Mouse (Mus musculus) cerebellum, adult 2 months (tissue): ENCODE data around the gene Zfp451. TPM values are rescaled to one million over a fixed set of nuclear protein-coding genes. Genes with fewer than 3 reads are reported as not detected.
A peak's percentile ranks its signal among the peaks of the same experiment; 100 is the strongest.

Experiments
- DNase-seq, 2 experiments: peaks; one replicate each; pipeline ENCODE4 v3.0.0; 2021
- H3K27ac ChIP-seq: fragments of 200-500 bp; 2 replicates; pipeline ENCODE4 v1.5.1; 2012; ENCODE audit warnings: low read length, control low read depth, inconsistent platforms; ENCODE audit not compliant: insufficient read depth
- H3K27me3 ChIP-seq: fragments of 200-500 bp; 2 replicates; pipeline ENCODE4 v1.6.1; 2012; ENCODE audit warnings: inconsistent platforms, mild to moderate bottlenecking, low read length, moderate library complexity; ENCODE audit not compliant: control insufficient read depth, insufficient read depth
- H3K4me1 ChIP-seq: fragments of 200-500 bp; 2 replicates; pipeline ENCODE4 v1.6.1; 2011; ENCODE audit warnings: low read length; ENCODE audit not compliant: control insufficient read depth, insufficient read depth
- H3K4me3 ChIP-seq: fragments of 200-500 bp; replicated peaks from 2 replicates; pipeline ENCODE3; 2011; ENCODE audit warnings: mild to moderate bottlenecking, low read depth, low read length, control low read depth; ENCODE audit not compliant: insufficient read depth
- CTCF ChIP-seq: fragments of 200-500 bp; IDR thresholded peaks from 2 replicates; pipeline ENCODE4 v1.5.1; 2011; ENCODE audit warnings: low read depth, mild to moderate bottlenecking, control low read depth, low read length, moderate library complexity, borderline replicate concordance; ENCODE audit not compliant: insufficient read depth
- POLR2A ChIP-seq: fragments of 200-500 bp; IDR thresholded peaks from 2 replicates; pipeline ENCODE4 v1.6.1; 2011; ENCODE audit warnings: low read length, control low read depth, borderline replicate concordance; ENCODE audit not compliant: insufficient read depth
- WGBS: fragments of 180-500 bp; shearing (Covaris S2); methylation state at CpG from one replicate; pipeline ENCODE4 v1.1.7; 2018; 5-methylcytosine and 5-hydroxymethylcytosine counted together
- polyA plus RNA-seq: library from polyadenylated mRNA; depleted of rRNA; stranded (reverse); fragments of >200 nt; gene quantifications from 2 replicates; pipeline ENCODE4 v1.2.3, GENCODE M21; 2012

Zfp451 gene
- polyA plus RNA-seq, 1 experiment = 21.9 TPM

GRCm38 (mm10) chr1:33799620-33800019 lies 14.8 kb downstream of the Zfp451 start:
- no peak overlapping the region for H3K27ac ChIP-seq
- WGBS = 84% methylated on average over 3 of the region's 3 CpGs
- no peak for DNase-seq
- no peaks in the 10 kb centered on the region for H3K4me1 ChIP-seq
- H3K27me3 ChIP-seq = no peaks in the 10 kb centered on the region
- no peak overlapping the region for H3K4me3 ChIP-seq
- TF ChIP-seq CTCF = no peak
- no peak for TF ChIP-seq POLR2A

GRCm38 (mm10) chr1:33788493-33788892 lies 25.9 kb downstream of the Zfp451 start:
- Histone ChIP-seq H3K27me3 (no peaks in the 10 kb centered on the region), H3K4me3 (no peak overlapping the region), H3K27ac (no peak overlapping the region), H3K4me1 (peaks cover 2% of the 10 kb centered on the region; the same call in 1 of the 2 replicates)
- DNase-seq = no peak
- no peak for TF ChIP-seq POLR2A
- TF ChIP-seq CTCF = no peak
- 32% methylated on average over 3 of the region's 3 CpGs for WGBS

GRCm38 (mm10) chr1:33788072-33788471 lies 26.3 kb downstream of the Zfp451 start:
- no peaks in the 10 kb centered on the region for H3K27me3 ChIP-seq
- WGBS = 62% methylated on average over 5 of the region's 5 CpGs
- no peak for DNase-seq
- TF ChIP-seq POLR2A = no peak
- no peak for TF ChIP-seq CTCF
- no peak overlapping the region for H3K27ac ChIP-seq
- H3K4me3 ChIP-seq = no peak overlapping the region
- peaks cover 2% of the 10 kb centered on the region; the same call in 1 of the 2 replicates for H3K4me1 ChIP-seq

- no peak for DNase-seq
- Histone ChIP-seq H3K27me3 (no peaks in the 10 kb centered on the region), H3K27ac (no peak overlapping the region), H3K4me3 (no peak overlapping the region), H3K4me1 (peaks cover 2% of the 10 kb centered on the region; the same call in 1 of the 2 replicates)
- 93% methylated on average over 5 of the region's 5 CpGs for WGBS
- no peak for TF ChIP-seq POLR2A
Measured at GRCm38 (mm10) chr1:33784561-33784960, 29.8 kb downstream of the Zfp451 start.

- peak; percentile 36 to 38 for DNase-seq
- TF ChIP-seq POLR2A (no peak), CTCF (no peak)
- 7% methylated on average over 14 of the region's 14 CpGs for WGBS
Measured at GRCm38 (mm10) chr1:33776175-33776611, 38.2 kb downstream of the Zfp451 start.

GRCm38 (mm10) chr1:33772106-33772505 lies 42.3 kb downstream of the Zfp451 start:
- TF ChIP-seq CTCF (no peak), POLR2A (no peak)
- no peak for DNase-seq
- Histone ChIP-seq H3K27me3 (no peaks in the 10 kb centered on the region), H3K4me3 (no peak overlapping the region), H3K4me1 (peaks cover 7% of the 10 kb centered on the region), H3K27ac (no peak overlapping the region)
- WGBS = 96% methylated on average over 9 of the region's 9 CpGs

More at GRCm38 (mm10) chr1:33776175-33776611, 38.2 kb downstream of the Zfp451 start:
- peaks cover 7% of the 10 kb centered on the region for H3K4me1 ChIP-seq
- no peak overlapping the region for H3K4me3 ChIP-seq
- H3K27ac ChIP-seq = no peak overlapping the region
- no peaks in the 10 kb centered on the region for H3K27me3 ChIP-seq

- Histone ChIP-seq H3K27me3 (no peaks in the 10 kb centered on the region), H3K4me1 (peaks cover 5% of the 10 kb centered on the region), H3K27ac (no peak overlapping the region), H3K4me3 (no peak overlapping the region)
- 88% methylated on average over 10 of the region's 10 CpGs for WGBS
- no peak for TF ChIP-seq POLR2A
- no peak for TF ChIP-seq CTCF
- no peak for DNase-seq
Measured at GRCm38 (mm10) chr1:33771621-33772020, 42.8 kb downstream of the Zfp451 start.

GRCm38 (mm10) chr1:33768827-33769226 lies 45.6 kb downstream of the Zfp451 start:
- Histone ChIP-seq H3K27ac (no peak overlapping the region), H3K4me3 (no peak overlapping the region), H3K4me1 (no peaks in the 10 kb centered on the region), H3K27me3 (no peaks in the 10 kb centered on the region)
- no peak for DNase-seq
- no peak for TF ChIP-seq CTCF
- no peak for TF ChIP-seq POLR2A
